Mouse (Mus musculus) heart, postnatal 0 days (tissue): ENCODE results near the gene Gad1. TPM values are rescaled to one million over a fixed set of nuclear protein-coding genes. Genes with fewer than 3 reads are reported as not detected.

Experiments
- ATAC-seq: fragments of 200-750 bp; cut with Nextera tagmentation; 2 replicates; pipeline ENCODE4 v1.8.0; 2017; ENCODE audit warnings: low read depth, moderate number of reproducible peaks, moderate library complexity; ENCODE audit not compliant: insufficient read depth
- DNase-seq: peaks from one replicate; pipeline ENCODE4 v3.0.0-alpha.2; 2016; ENCODE audit warnings: low spot score
- H3K27ac ChIP-seq: fragments of 300-500 bp; sonication (generic); 2 replicates; pipeline ENCODE4 v1.5.1; 2014; ENCODE audit warnings: low read depth, mild to moderate bottlenecking
- H3K27me3 ChIP-seq: fragments of 300-500 bp; sonication (generic); 2 replicates; pipeline ENCODE4 v1.6.1; 2014; ENCODE audit warnings: low read length, mixed read lengths; ENCODE audit not compliant: control insufficient read depth, insufficient read depth
- H3K36me3 ChIP-seq: fragments of 300-500 bp; sonication (generic); replicated peaks from 2 replicates; pipeline ENCODE4 v1.6.1; 2014; ENCODE audit warnings: low read length, mixed read lengths; ENCODE audit not compliant: control insufficient read depth, insufficient read depth
- H3K4me1 ChIP-seq: fragments of 300-500 bp; sonication (generic); 2 replicates; pipeline ENCODE4 v1.6.1; 2014; ENCODE audit warnings: antibody characterized with exemption; ENCODE audit not compliant: control insufficient read depth, insufficient read depth
- H3K4me2 ChIP-seq: fragments of 300-500 bp; sonication (generic); 2 replicates; pipeline ENCODE4 v1.6.1; 2014; ENCODE audit warnings: low read depth, mild to moderate bottlenecking, low read length, moderate library complexity
- H3K4me3 ChIP-seq: fragments of 300-500 bp; sonication (generic); 2 replicates; pipeline ENCODE4 v1.5.1; 2014; ENCODE audit warnings: low read depth, low read length
- H3K9ac ChIP-seq: fragments of 300-500 bp; sonication (generic); replicated peaks from 2 replicates; pipeline ENCODE4 v1.6.1; 2014; ENCODE audit warnings: low read depth, low read length, mixed read lengths
- H3K9me3 ChIP-seq: fragments of 300-500 bp; sonication (generic); replicated peaks from 2 replicates; pipeline ENCODE4 v1.6.1; 2016; ENCODE audit warnings: low read length; ENCODE audit not compliant: control insufficient read depth
- CTCF ChIP-seq: IDR thresholded peaks from 2 replicates; pipeline ENCODE4 v1.5.1; 2016; ENCODE audit warnings: antibody characterized with exemption, control low read depth, low read depth
- EP300 ChIP-seq: IDR thresholded peaks from 2 replicates; pipeline ENCODE4 v1.6.1; 2016; ENCODE audit warnings: antibody characterized with exemption, low read depth
- whole genome bisulfite sequencing: fragments of 180-500 bp; shearing (Covaris S2); extraction: QIAGEN DNeasy Blood & Tissue Kit; methylation state at CpG from one replicate; pipeline ENCODE4 v1.1.7; 2014; 5-methylcytosine and 5-hydroxymethylcytosine counted together
- polyA plus RNA-seq: library from polyadenylated mRNA; unstranded; fragments of >200 nt; fragmentation: Nextera tagmentation; extraction: Ambion mirVana; gene quantifications from 2 replicates; pipeline ENCODE4 v1.2.1, GENCODE M21; 2015
- total RNA-seq: library from RNA; depleted of rRNA; stranded (reverse); fragments of >200 nt; gene quantifications from 2 replicates; pipeline ENCODE4 v1.2.3, GENCODE M21; 2014; ENCODE audit warnings: low replicate concordance

Gene Gad1
- total and polyA plus RNA-seq, 2 experiments from 2014 or later = 0.11 TPM; not detected in 1

DNA sequence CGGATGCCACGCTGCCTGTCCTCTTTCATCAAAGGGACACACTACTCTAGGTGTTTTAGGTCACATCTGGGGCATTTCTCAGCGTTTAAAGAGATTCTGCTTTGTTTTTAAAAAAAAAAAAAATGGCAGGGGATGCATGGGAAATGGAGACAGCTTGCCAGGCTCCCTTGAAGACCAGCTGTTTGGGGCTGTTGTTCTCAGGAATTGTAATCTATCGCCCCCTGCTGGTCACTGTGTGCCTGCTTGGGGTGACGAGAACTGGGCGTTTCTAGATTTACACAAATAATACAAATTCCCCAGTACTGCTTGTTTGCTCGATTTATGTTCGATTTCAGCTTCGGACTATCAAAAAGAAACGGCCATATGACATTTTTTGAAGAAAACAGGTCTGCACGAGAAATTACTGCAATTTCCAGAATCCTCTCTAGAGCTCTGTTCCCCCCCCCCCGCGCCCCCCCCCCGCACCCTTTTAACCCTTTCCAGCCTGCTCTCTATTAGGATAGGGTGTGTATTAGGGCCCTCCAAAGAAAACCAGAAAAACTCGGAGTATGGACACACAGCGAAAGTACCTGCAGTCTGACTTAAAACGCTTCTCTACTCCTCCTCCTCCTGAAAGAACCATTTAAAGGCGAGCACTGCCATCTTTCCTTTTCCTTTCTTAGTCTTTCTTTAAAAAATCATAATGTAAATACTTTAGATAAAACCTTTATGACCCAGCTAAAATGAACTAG lies 5.4 kb downstream of the Gad1 start:
- no peaks in the 10 kb centered on the region for H3K4me1 ChIP-seq
- 7% methylated on average over 17 of the region's 18 CpGs for WGBS
- H3K4me3 ChIP-seq = no peak overlapping the region
- H3K27ac ChIP-seq = no peak overlapping the region
- no peaks in the 10 kb centered on the region for H3K36me3 ChIP-seq
- H3K4me2 ChIP-seq = no peak overlapping the region
- TF ChIP-seq EP300 (no peak), CTCF (peak; percentile 84)
- H3K27me3 ChIP-seq = peaks cover 59% of the 10 kb centered on the region
- ATAC-seq = no peak
- H3K9me3 ChIP-seq = no peaks in the 10 kb centered on the region
- H3K9ac ChIP-seq = no peak overlapping the region
- DNase-seq = peak; percentile 79

DNA sequence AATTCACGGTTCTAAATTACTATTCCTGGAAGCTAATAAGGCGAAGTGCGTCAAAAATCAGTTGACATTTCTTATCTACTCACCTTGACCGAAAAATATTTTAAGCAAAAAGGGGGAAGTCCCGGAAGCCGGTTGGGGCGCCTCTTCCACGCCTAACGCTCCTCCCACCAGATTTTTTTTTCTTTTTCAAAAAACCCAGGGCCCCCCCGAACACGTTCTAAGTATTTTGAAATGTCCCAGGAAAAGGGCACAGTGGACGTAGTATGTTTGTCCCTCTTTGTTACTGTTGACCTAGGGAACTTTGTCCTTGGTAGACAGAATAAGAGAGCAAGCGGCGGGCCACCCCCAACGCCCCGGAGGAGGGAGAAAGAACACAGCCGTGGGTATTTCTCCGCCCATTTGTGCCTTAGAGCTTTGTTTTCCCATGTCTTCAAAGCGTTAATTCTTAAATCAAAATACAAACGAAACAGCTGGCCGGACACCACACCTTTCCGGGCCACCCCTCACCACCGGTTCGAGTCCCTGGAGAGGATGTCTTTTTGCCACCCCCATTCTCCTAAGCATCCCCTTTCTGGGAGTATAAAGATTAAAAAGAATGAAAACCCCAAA lies 6.1 kb downstream of the Gad1 start:
- 14% methylated on average over 24 of the region's 24 CpGs for WGBS
- DNase-seq (no peak), ATAC-seq (no peak)
- no peak overlapping the region for H3K4me2 ChIP-seq
- H3K9ac ChIP-seq = no peak overlapping the region
- H3K9me3 ChIP-seq = no peaks in the 10 kb centered on the region
- TF ChIP-seq CTCF (no peak), EP300 (no peak)
- no peak overlapping the region for H3K4me3 ChIP-seq
- H3K27ac ChIP-seq = no peak overlapping the region
- peaks cover 66% of the 10 kb centered on the region for H3K27me3 ChIP-seq
- no peaks in the 10 kb centered on the region for H3K4me1 ChIP-seq
- H3K36me3 ChIP-seq = no peaks in the 10 kb centered on the region

DNA sequence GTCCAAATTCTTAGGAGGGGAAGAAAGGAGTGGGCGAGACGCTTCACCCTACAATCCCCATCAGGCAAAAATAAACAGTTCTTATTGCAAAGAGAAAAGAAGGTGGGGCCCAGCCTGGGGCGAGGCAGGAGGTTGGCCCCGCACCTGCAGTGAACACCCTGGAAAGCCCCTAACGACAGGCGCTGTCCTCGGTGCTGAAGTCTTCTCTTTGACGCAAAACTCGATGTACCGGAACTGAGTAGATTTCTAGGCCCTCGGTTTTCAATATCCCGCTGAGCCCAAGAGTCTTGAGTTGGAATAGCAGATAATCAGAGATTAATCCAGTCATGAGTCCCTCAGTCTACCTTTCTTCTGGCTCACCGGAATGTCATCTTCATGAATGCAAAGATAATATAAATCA lies 6.6 kb downstream of the Gad1 start:
- H3K36me3 ChIP-seq = no peaks in the 10 kb centered on the region
- H3K9me3 ChIP-seq = no peaks in the 10 kb centered on the region
- DNase-seq (peak; percentile 38), ATAC-seq (no peak)
- no peak overlapping the region for H3K4me3 ChIP-seq
- TF ChIP-seq EP300 = no peak
- TF ChIP-seq CTCF = no peak
- no peak overlapping the region for H3K27ac ChIP-seq
- no peaks in the 10 kb centered on the region for H3K4me1 ChIP-seq
- H3K9ac ChIP-seq = no peak overlapping the region
- H3K27me3 ChIP-seq = peaks cover 71% of the 10 kb centered on the region
- no peak overlapping the region for H3K4me2 ChIP-seq
- 1% methylated on average over 13 of the region's 13 CpGs for WGBS

DNA sequence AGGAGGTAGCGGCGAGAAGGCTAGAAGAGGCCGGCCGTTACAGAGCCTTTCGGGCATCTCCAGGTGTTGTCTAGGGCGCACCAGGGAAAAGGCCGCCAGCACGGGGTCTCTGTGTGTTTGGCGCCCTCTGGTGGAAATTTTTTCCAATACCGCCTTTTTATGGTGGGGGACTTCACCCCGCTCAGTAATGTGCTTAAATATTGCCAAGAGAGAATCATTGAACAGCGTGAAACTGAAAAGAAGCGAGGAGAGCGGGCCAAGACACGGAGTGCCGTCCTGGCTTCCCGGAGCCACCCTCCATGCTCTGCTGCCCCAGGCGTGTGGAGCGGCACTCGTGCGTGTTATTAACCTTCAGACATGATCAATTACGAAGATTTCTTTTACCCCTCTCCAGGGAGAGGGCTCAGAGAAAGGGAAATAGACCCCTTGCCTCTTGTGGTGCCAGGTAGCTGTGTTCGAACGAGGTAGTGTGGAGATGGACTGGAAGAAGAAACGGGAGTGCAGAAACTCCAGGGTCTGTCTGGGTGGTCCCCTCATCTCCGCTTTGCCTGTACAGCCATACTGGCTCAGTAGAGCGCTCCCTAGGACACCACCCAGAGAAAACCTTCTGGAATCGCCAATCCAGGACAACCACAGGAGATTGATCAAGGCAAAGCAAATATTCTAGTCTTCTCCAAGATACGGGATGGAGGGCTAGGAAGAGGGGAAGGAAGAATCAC lies 8.4 kb downstream of the Gad1 start:
- H3K36me3 ChIP-seq = no peaks in the 10 kb centered on the region
- 2% methylated on average over 29 of the region's 29 CpGs for WGBS
- TF ChIP-seq EP300 (no peak), CTCF (peak; percentile 54)
- H3K4me1 ChIP-seq = peaks cover 3% of the 10 kb centered on the region; the same call in 1 of the 2 replicates
- H3K9ac ChIP-seq = no peak overlapping the region
- H3K27me3 ChIP-seq = peaks cover 88% of the 10 kb centered on the region
- no peak overlapping the region for H3K27ac ChIP-seq
- DNase-seq (no peak), ATAC-seq (0 out of 2 replicates have a peak, but pooled peaks have one; percentile 22)
- H3K4me2 ChIP-seq = no peak overlapping the region
- H3K4me3 ChIP-seq = 0 out of 2 replicates have a peak overlapping the region, but pooled peaks have one; percentile 32
- no peaks in the 10 kb centered on the region for H3K9me3 ChIP-seq

DNA sequence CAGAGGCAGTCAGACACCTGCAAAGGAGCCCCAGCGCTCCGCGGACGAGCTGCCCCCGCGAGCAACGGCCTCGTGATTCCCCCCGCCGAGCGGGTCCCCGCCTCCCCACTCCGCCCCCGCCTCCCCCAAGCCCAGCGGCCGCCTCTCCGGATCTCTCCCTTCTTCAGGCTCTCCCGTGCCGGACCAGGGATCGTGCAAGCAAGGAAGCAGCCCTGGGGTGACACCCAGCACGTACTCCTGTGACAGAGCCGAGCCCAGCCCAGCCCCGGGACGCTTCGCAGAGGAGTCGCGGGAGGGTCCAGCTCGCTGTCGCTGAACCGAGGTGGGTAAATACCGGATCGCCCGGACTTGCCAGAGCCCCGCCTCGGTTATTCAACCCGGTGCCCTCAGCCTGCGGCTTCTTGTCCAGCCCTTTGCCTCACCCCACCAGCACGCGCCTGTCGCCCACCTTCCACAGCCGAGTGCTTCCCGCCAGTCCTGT lies 9.2 kb downstream of the Gad1 start:
- TF ChIP-seq EP300 (no peak), CTCF (no peak)
- DNase-seq (no peak), ATAC-seq (no peak)
- Histone ChIP-seq H3K4me2 (peak overlapping the region; percentile 48), H3K9ac (no peak overlapping the region), H3K9me3 (no peaks in the 10 kb centered on the region), H3K27ac (no peak overlapping the region), H3K4me1 (peaks cover 11% of the 10 kb centered on the region), H3K4me3 (peak overlapping the region; percentile 32), H3K36me3 (no peaks in the 10 kb centered on the region), H3K27me3 (peaks cover 95% of the 10 kb centered on the region)
- under 1% methylated on average over 34 of the region's 42 CpGs for WGBS
